Mouse (Mus musculus): Measurements from ENCODE around the gene Pde10a. TPM values are rescaled to one million over a fixed set of nuclear protein-coding genes. Genes with fewer than 3 reads are reported as not detected.

Gene Pde10a
- 1.1 TPM for polyA plus RNA-seq (2014; fragmentation: Illumina TruSeq; extraction: RNeasy Lipid Tissue Mini Kit (QIAGEN cat#74804); ENCODE audit: low read depth, low replicate concordance)

GRCm38 (mm10) chr17:8525225-8525721, at the start of gene Pde10a:
TSS of gene Pde10a (plus strand) at chr17:8525372.

DNA sequence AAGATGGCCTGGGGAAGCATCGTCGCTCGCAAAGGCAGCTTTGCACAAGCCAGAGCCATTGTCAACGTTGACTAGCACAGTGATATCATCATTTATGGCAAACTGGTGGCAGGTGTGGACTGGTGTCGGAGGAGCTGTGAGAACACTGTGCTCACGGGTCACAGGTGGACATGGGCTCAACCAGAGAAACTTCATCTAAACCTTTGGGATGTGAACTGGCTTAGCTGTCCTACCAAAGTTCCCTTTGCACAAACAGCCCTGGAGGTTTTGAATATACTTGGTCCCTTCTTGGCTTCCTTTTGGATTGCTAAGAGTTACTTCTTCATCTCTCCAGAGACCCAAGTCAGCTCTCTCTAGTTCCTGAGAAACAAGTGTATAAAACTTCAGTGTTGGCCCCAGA, 41.7 kb downstream of the Pde10a start, which contains the start of gene Gm17087:
TSS of gene Gm17087 (minus strand) at position 101 of the 400 bp plus-strand sequence.

DNA sequence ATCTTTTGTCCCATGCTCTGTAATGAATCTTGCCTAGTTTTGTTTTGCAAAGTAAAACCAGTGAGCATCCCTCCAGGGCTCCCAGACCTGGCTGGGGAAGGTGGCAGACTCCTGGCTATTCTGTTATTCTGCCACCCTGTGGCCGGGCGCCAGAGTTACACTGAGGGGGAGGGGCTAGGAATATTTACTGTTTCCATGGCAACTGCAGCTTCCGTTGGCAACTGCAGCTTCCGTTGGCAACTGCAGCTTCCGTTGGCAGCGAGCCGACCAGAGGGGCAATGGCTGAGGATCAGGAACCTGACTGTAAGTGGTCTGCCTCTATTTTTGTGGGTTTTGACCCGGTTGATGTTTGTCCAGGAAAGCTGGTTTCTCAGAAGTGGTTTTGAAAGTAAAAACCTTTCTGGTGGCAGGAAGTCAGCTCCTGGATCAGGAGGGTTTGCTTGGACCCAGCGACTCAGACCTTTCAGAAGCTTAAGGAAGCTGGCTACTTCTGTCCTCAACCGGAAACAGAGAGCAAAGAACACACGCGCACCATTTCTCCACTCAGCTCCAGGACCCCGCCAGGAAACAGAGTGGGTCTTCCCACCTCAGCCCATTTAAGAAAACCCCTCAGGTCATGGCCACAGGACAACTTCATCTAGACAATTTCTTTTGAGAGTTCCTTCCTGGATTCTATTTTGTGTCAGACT, 463.1 kb downstream of the Pde10a start, which contains the start of gene 1700010I14Rik:
TSS of gene 1700010I14Rik (plus strand) at position 215 of the 689 bp plus-strand sequence.

Other genes with a start within 250 kb of the Pde10a start
- 238 TPM for gene Mpc1, start 242.5 kb upstream of the Pde10a start, polyA plus RNA-seq (2014; fragmentation: Illumina TruSeq; extraction: RNeasy Lipid Tissue Mini Kit (QIAGEN cat#74804); ENCODE audit: low read depth, low replicate concordance)
- 50.6 TPM for gene Sft2d1, start 214.3 kb upstream of the Pde10a start, polyA plus RNA-seq (2014; fragmentation: Illumina TruSeq; extraction: RNeasy Lipid Tissue Mini Kit (QIAGEN cat#74804); ENCODE audit: low read depth, low replicate concordance)
- 1.1 TPM for gene Prr18, start 187.9 kb upstream of the Pde10a start, polyA plus RNA-seq (2014; fragmentation: Illumina TruSeq; extraction: RNeasy Lipid Tissue Mini Kit (QIAGEN cat#74804); ENCODE audit: low read depth, low replicate concordance)
- 2.1 TPM for gene T2, start 169.4 kb upstream of the Pde10a start, polyA plus RNA-seq (2014; fragmentation: Illumina TruSeq; extraction: RNeasy Lipid Tissue Mini Kit (QIAGEN cat#74804); ENCODE audit: low read depth, low replicate concordance)
- not detected for gene T, start 90.9 kb upstream of the Pde10a start, polyA plus RNA-seq (2014; fragmentation: Illumina TruSeq; extraction: RNeasy Lipid Tissue Mini Kit (QIAGEN cat#74804); ENCODE audit: low read depth, low replicate concordance)
- gene Gm17087, start 41.6 kb downstream of the Pde10a start, polyA plus RNA-seq (2014; fragmentation: Illumina TruSeq; extraction: RNeasy Lipid Tissue Mini Kit (QIAGEN cat#74804); ENCODE audit: low read depth, low replicate concordance) = not detected